Mouse (Mus musculus): ENCODE measurements at regions not wholly inside any gene's neighbourhood (a gene's known extent, or its start where the extent isn't known, plus 50 kb on each side); places are given as distances from the start of the nearest gene placed in this dataset.
"Not testable (repeated sequence)": the region's sequence is repeated elsewhere in the genome, so short reads cannot be mapped to it uniquely, and the experiment has no call there.

GRCm38 (mm10) chr16:29918396-29918795 lies 145.8 kb upstream of the Hes1 start:
- DNase-seq = no peak

GRCm38 (mm10) chr16:29920940-29921339 lies 143.2 kb upstream of the Hes1 start:
- no peak for DNase-seq

- no peak for DNase-seq
These were observed 142.8 kb upstream of the Hes1 start for GRCm38 (mm10) chr16:29921385-29921784.

- DNase-seq = not testable (repeated sequence)
These were observed 136.9 kb upstream of the Hes1 start for GRCm38 (mm10) chr16:29927276-29927675.

GRCm38 (mm10) chr16:29928291-29928690 lies 135.9 kb upstream of the Hes1 start:
- no peak for DNase-seq

- no peak for DNase-seq
These were observed 132.3 kb upstream of the Hes1 start for GRCm38 (mm10) chr16:29931746-29932351.

- DNase-seq = no peak
These were observed 129.5 kb upstream of the Hes1 start for GRCm38 (mm10) chr16:29934649-29935048.

GRCm38 (mm10) chr16:29938700-29939099 lies 125.5 kb upstream of the Hes1 start:
- DNase-seq = no peak

- DNase-seq = no peak
These were observed 124.8 kb upstream of the Hes1 start for GRCm38 (mm10) chr16:29939331-29939850.

GRCm38 (mm10) chr16:29939869-29940707 lies 124.1 kb upstream of the Hes1 start:
- no peak for DNase-seq

GRCm38 (mm10) chr16:29942111-29942510 lies 122.1 kb upstream of the Hes1 start:
- no peak for DNase-seq

- DNase-seq = peak; percentile 80
These were observed 120.0 kb upstream of the Hes1 start for GRCm38 (mm10) chr16:29943963-29944860.

- DNase-seq = no peak
These were observed 119.2 kb upstream of the Hes1 start for GRCm38 (mm10) chr16:29944966-29945365.

- DNase-seq = peak; percentile 29
These were observed 118.8 kb upstream of the Hes1 start for GRCm38 (mm10) chr16:29945376-29945890.

- DNase-seq = peak; percentile 75
These were observed 118.1 kb upstream of the Hes1 start for GRCm38 (mm10) chr16:29945891-29946598.

GRCm38 (mm10) chr16:29946966-29947365 lies 117.2 kb upstream of the Hes1 start:
- no peak for DNase-seq

- peak; percentile 28 for DNase-seq
These were observed 116.5 kb upstream of the Hes1 start for GRCm38 (mm10) chr16:29947670-29948069.

- no peak for DNase-seq
These were observed 114.0 kb upstream of the Hes1 start for GRCm38 (mm10) chr16:29950136-29950535.

GRCm38 (mm10) chr16:29950791-29951190 lies 113.4 kb upstream of the Hes1 start:
- DNase-seq = no peak

GRCm38 (mm10) chr16:29954700-29955099 lies 109.5 kb upstream of the Hes1 start:
- DNase-seq = no peak

- no peak for DNase-seq
These were observed 107.3 kb upstream of the Hes1 start for GRCm38 (mm10) chr16:29956904-29957303.
